Mouse (Mus musculus): ENCODE measurements around the gene Dydc2.
"Not testable (repeated sequence)": the region's sequence is repeated elsewhere in the genome, so short reads cannot be mapped to it uniquely, and the experiment has no call there.

The Dydc2 gene

GRCm38 (mm10) chr14:41069108-41069507 lies at the start of gene Dydc2:
Gene Dydc2 (minus strand): TSS chr14:41069208.
- DNase-seq (ENCODE audit: low spot score in 2 of 2): no peak

GRCm38 (mm10) chr14:41116271-41116670 lies 47.3 kb upstream of the Dydc2 start:
- DNase-seq (ENCODE audit: low spot score in 2 of 2): no peak

- DNase-seq (ENCODE audit: low spot score in 2 of 2): no peak
Measured at GRCm38 (mm10) chr14:41112944-41113343, 43.9 kb upstream of the Dydc2 start.

GRCm38 (mm10) chr14:41111031-41111668 lies 42.1 kb upstream of the Dydc2 start:
- no peak for DNase-seq (ENCODE audit: low spot score in 2 of 2)

GRCm38 (mm10) chr14:41104853-41105444 lies 35.9 kb upstream of the Dydc2 start, which contains the start of gene Mat1a:
Gene Mat1a (plus strand): TSS chr14:41105035.
- no peak for DNase-seq (ENCODE audit: low spot score in 2 of 2)

- DNase-seq (ENCODE audit: low spot score in 2 of 2): no peak
Measured at GRCm38 (mm10) chr14:41102269-41102668, 33.3 kb upstream of the Dydc2 start.

- no peak for DNase-seq (ENCODE audit: low spot score in 2 of 2)
Measured at GRCm38 (mm10) chr14:41101242-41101641, 32.2 kb upstream of the Dydc2 start.

- DNase-seq (ENCODE audit: low spot score in 2 of 2): no peak
Measured at GRCm38 (mm10) chr14:41100712-41101111, 31.7 kb upstream of the Dydc2 start.

GRCm38 (mm10) chr14:41098726-41099125 lies 29.7 kb upstream of the Dydc2 start:
- DNase-seq (ENCODE audit: low spot score in 2 of 2): peak; percentile 7 to 40

GRCm38 (mm10) chr14:41096296-41096860 lies 27.4 kb upstream of the Dydc2 start:
- no peak for DNase-seq (ENCODE audit: low spot score in 2 of 2)

GRCm38 (mm10) chr14:41094114-41094513 lies 25.1 kb upstream of the Dydc2 start:
- no peak for DNase-seq (ENCODE audit: low spot score in 2 of 2)

GRCm38 (mm10) chr14:41090777-41091176 lies 21.8 kb upstream of the Dydc2 start:
- DNase-seq (ENCODE audit: low spot score in 2 of 2): peak in 1 of 2 experiments; percentile 25

- DNase-seq (ENCODE audit: low spot score in 2 of 2): no peak
Measured at GRCm38 (mm10) chr14:41087509-41087908, 18.5 kb upstream of the Dydc2 start.

GRCm38 (mm10) chr14:41082408-41082807 lies 13.4 kb upstream of the Dydc2 start:
- no peak for DNase-seq (ENCODE audit: low spot score in 2 of 2)

- no peak for DNase-seq (ENCODE audit: low spot score in 2 of 2)
Measured at GRCm38 (mm10) chr14:41072944-41073275, 3.9 kb upstream of the Dydc2 start.

- DNase-seq (ENCODE audit: low spot score in 2 of 2): peak; percentile 48 to 83
Measured at GRCm38 (mm10) chr14:41072229-41072943, 3.4 kb upstream of the Dydc2 start, which contains the start of gene Dydc1. Gene Dydc1 (plus strand): TSS chr14:41072911.

GRCm38 (mm10) chr14:41070343-41070742 lies 1.3 kb upstream of the Dydc2 start:
- DNase-seq (ENCODE audit: low spot score in 2 of 2): no peak

GRCm38 (mm10) chr14:41066416-41066815 lies 2.6 kb downstream of the Dydc2 start:
- no peak for DNase-seq (ENCODE audit: low spot score in 2 of 2)

- DNase-seq (ENCODE audit: low spot score in 2 of 2): no peak
Measured at GRCm38 (mm10) chr14:41065168-41065567, 3.8 kb downstream of the Dydc2 start.

- DNase-seq (ENCODE audit: low spot score in 2 of 2): not testable (repeated sequence)
Measured at GRCm38 (mm10) chr14:41053190-41053589, 15.8 kb downstream of the Dydc2 start.

GRCm38 (mm10) chr14:41052481-41052880 lies 16.5 kb downstream of the Dydc2 start:
- DNase-seq (ENCODE audit: low spot score in 2 of 2): no peak

GRCm38 (mm10) chr14:41050471-41050870 lies 18.5 kb downstream of the Dydc2 start:
- no peak for DNase-seq (ENCODE audit: low spot score in 2 of 2)

- no peak for DNase-seq (ENCODE audit: low spot score in 2 of 2)
Measured at GRCm38 (mm10) chr14:41047402-41047801, 21.6 kb downstream of the Dydc2 start.
